Mouse (Mus musculus) cerebellum, adult 2 months (tissue): ENCODE results near the gene Spata18. TPM values are rescaled to one million over a fixed set of nuclear protein-coding genes. Genes with fewer than 3 reads are reported as not detected.

Source experiments
- DNase-seq, 2 experiments: peaks; one replicate each; pipeline ENCODE4 v3.0.0; 2021
- H3K27ac ChIP-seq: fragments of 200-500 bp; 2 replicates; pipeline ENCODE4 v1.5.1; 2012; ENCODE audit warnings: low read length, control low read depth, inconsistent platforms; ENCODE audit not compliant: insufficient read depth
- H3K27me3 ChIP-seq: fragments of 200-500 bp; 2 replicates; pipeline ENCODE4 v1.6.1; 2012; ENCODE audit warnings: inconsistent platforms, mild to moderate bottlenecking, low read length, moderate library complexity; ENCODE audit not compliant: control insufficient read depth, insufficient read depth
- H3K4me1 ChIP-seq: fragments of 200-500 bp; 2 replicates; pipeline ENCODE4 v1.6.1; 2011; ENCODE audit warnings: low read length; ENCODE audit not compliant: control insufficient read depth, insufficient read depth
- H3K4me3 ChIP-seq: fragments of 200-500 bp; replicated peaks from 2 replicates; pipeline ENCODE3; 2011; ENCODE audit warnings: mild to moderate bottlenecking, low read depth, low read length, control low read depth; ENCODE audit not compliant: insufficient read depth
- CTCF ChIP-seq: fragments of 200-500 bp; IDR thresholded peaks from 2 replicates; pipeline ENCODE4 v1.5.1; 2011; ENCODE audit warnings: low read depth, mild to moderate bottlenecking, control low read depth, low read length, moderate library complexity, borderline replicate concordance; ENCODE audit not compliant: insufficient read depth
- POLR2A ChIP-seq: fragments of 200-500 bp; IDR thresholded peaks from 2 replicates; pipeline ENCODE4 v1.6.1; 2011; ENCODE audit warnings: low read length, control low read depth, borderline replicate concordance; ENCODE audit not compliant: insufficient read depth
- WGBS: fragments of 180-500 bp; shearing (Covaris S2); methylation state at CpG from one replicate; pipeline ENCODE4 v1.1.7; 2018; 5-methylcytosine and 5-hydroxymethylcytosine counted together
- polyA plus RNA-seq: library from polyadenylated mRNA; depleted of rRNA; stranded (reverse); fragments of >200 nt; gene quantifications from 2 replicates; pipeline ENCODE4 v1.2.3, GENCODE M21; 2012; rRNA removed

Gene Spata18
- polyA plus RNA-seq, 1 experiment, result 0.26 TPM

GRCm38 (mm10) chr5:73728651-73729050, 77.5 kb downstream of the Spata18 start:
- Histone ChIP-seq H3K27me3 (no peaks in the 10 kb centered on the region), H3K4me1 (no peaks in the 10 kb centered on the region), H3K27ac (no peak overlapping the region), H3K4me3 (no peak overlapping the region)
- WGBS, result 53% methylated on average over 7 of the region's 7 CpGs
- DNase-seq, result no peak
- no peak for TF ChIP-seq POLR2A
- no peak for TF ChIP-seq CTCF

Other genes starting within 250 kb of the Spata18 start
- gene Cwh43, start 245.3 kb upstream of the Spata18 start, polyA plus RNA-seq, result 0.10 and 0.20 TPM in 2 replicates
- gene Dcun1d4, start 170.4 kb upstream of the Spata18 start, polyA plus RNA-seq, result 36.1 and 41.7 TPM in 2 replicates
- not detected in 2 replicates for gene Lrrc66, start 18.9 kb upstream of the Spata18 start, polyA plus RNA-seq
- gene Sgcb, start 3.6 kb upstream of the Spata18 start, polyA plus RNA-seq, result 47.8 and 50.9 TPM in 2 replicates